Mouse (Mus musculus): ENCODE data around the gene Coq10a.

DNA sequence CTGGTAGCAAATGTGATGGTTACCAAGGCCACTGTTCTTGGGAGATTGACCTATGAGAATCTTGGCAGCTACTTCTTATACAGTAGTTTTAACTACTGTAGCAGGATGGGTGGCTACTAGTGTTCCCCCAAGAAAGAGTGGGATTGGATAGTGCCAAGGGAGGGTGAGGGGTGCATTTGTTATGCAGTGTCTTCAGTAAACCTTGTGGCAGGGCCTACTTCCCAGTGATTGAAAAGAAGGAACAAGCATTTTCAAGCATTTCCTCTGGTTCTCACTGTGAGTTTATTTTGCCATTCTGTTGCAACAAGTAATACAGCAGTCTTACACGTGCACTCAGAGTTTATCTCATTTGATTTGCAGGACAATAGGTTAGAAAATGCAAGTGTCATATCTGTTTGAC is 43.8 kb upstream of the Coq10a start:
- TF ChIP-seq CTCF (IDR thresholded peaks at IDR 0.05; ENCODE audit: low read depth): no peak
- no peak for TF ChIP-seq EP300 (optimal IDR thresholded peaks at IDR 0.05)
